Mouse (Mus musculus): ENCODE data around the gene Ren1.
A peak's percentile ranks its signal among the peaks of the same experiment; 100 is the strongest.

Gene Ren1

DNA sequence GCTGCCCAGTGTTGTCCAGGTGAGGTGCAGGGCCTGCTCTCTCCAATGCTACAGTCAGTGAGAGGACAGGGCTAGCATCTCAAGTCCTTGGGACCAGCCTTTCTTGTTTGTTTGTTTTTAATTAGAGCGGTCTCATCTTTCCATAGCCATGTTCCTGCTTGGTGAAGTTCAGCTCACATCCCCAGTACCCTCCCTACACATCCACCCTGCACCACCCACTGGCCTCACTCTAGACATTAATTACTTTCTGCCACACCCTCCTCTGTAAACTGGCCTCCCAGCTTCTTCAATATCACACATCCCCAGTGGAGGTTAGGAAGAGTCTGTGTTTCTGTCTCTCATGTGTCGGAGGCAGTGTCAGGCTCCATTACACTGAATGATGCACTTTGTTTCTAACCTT lies 6.0 kb upstream of the Ren1 start:
- no peak for DNase-seq (ENCODE audit: low spot score)

DNA sequence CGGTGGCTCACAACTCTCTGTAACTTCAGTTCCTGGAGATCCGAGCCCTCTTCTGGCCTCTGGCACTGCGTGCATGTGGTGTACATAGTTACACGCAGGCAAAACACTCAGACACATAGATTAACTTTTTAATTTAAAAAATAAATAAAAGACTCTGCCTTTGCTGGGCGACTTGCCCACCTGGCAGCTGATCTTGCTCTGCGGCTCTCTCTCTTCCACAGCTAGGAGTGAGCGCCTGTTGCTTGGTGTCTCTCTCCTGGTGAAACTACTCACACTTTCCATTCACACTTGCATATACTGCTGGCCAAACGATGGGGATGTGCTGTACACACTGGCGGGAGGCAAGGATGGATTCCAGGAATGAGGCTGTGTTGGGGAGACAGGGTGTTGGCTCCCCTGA lies 3.8 kb upstream of the Ren1 start:
- no peak for DNase-seq (ENCODE audit: low spot score)

- no peak for DNase-seq (ENCODE audit: low spot score)
These were observed 3.1 kb upstream of the Ren1 start for GRCm38 (mm10) chr1:133347226-133347625.

- DNase-seq (ENCODE audit: low spot score) = peak; percentile 34
These were observed 2.4 kb upstream of the Ren1 start for GRCm38 (mm10) chr1:133347693-133348520.

DNA sequence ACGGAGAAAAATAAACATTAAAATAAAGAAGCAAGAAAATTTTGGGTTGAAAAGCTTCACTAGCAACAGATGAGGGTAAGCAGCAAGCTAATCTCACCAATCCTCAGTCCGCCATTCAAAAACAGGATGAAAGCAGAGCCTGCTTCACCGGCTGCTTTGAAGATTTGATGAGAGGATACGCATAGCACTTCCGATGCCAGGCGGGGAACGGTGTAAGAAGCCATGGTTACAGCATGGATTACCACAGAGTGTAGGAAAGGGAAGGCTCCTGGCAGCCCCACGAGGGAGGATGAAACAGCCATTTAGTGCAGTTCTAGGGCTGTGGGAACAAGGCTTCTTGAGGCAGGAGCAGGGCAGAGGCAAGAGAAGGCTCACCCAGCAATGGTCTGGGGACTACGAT lies 1.5 kb downstream of the Ren1 start:
- DNase-seq (ENCODE audit: low spot score) = no peak

- peak; percentile 79 for DNase-seq (ENCODE audit: low spot score)
These were observed 3.1 kb downstream of the Ren1 start for GRCm38 (mm10) chr1:133353371-133353809.

GRCm38 (mm10) chr1:133355469-133355868 lies 5.2 kb downstream of the Ren1 start:
- DNase-seq (ENCODE audit: low spot score) = no peak

GRCm38 (mm10) chr1:133355912-133356311 lies 5.6 kb downstream of the Ren1 start:
- DNase-seq (ENCODE audit: low spot score) = no peak

DNA sequence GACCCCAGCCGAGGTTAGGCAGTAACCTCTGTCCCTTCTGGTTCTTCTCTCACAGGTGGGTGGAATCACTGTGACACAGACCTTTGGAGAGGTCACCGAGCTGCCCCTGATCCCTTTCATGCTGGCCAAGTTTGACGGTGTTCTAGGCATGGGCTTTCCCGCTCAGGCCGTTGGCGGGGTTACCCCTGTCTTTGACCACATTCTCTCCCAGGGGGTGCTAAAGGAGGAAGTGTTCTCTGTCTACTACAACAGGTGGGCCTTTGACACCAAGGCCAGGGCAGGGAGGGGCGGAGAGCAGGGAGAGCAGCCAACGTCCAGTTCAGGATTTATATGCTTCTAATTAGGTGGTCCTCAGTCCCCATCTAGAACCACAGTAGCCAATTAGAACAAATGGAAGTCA lies 6.0 kb downstream of the Ren1 start:
- no peak for DNase-seq (ENCODE audit: low spot score)

- no peak for DNase-seq (ENCODE audit: low spot score)
These were observed 10.7 kb downstream of the Ren1 start for GRCm38 (mm10) chr1:133361006-133361405.

DNA sequence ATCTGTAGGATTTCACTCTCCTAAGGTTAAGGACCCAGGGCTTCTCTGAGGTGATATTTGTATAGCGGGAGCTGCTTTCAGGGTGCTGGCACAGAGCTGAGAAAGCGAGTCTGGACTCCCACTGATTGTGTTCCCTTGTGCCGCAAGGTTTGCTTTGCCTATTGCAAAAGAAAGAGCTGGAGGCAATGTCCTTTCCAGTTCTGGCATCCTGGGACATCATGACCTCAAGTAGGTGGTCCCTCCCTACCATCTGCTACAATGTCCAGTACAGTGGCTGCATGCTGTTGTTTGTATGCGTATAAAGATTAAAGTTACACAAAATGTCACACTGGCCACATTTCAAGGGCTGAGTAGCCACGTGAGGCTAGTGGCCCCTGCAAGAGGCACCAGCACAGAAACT lies 11.8 kb downstream of the Ren1 start:
- DNase-seq (ENCODE audit: low spot score) = no peak

DNA sequence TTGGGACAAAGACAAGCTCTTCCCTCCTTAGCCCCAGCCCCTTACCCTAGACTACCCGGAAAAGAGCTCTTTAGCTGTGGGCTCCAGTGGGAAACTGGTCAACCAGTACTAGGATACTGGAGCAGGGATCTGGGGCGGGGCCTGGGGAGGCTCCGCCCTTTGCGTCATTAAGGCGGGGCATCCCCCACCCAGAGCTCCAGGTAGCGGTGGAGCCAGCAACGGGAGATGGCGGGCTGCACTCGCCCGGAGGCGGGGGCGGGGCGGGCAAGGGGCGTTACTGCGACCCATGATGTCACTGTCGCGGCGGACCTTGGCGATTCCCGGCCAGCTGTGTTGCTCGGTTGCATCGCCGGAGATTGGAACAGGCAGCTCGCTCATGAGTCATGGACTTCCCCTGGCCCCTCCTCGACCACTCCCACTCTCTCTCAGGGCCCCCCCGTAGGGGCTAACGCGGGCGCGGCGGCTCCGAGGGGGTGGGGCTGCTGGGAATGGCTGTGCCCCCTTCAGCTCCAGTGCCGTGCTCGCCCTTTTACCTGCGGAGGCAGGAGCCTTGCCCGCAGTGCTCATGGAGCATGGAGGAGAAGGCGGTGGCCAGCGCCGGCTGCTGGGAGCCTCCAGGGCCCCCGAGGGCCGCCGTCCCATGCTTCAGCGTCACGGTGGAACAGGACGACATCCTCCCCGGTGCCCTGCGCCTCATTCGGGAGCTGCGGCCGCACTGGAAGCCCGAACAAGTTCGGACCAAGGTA lies 13.1 kb downstream of the Ren1 start, which contains the start of gene Etnk2:
TSS of gene Etnk2 (plus strand) at position 297 of the 746 bp plus-strand sequence.
- peak; percentile 77 for DNase-seq (ENCODE audit: low spot score)

DNA sequence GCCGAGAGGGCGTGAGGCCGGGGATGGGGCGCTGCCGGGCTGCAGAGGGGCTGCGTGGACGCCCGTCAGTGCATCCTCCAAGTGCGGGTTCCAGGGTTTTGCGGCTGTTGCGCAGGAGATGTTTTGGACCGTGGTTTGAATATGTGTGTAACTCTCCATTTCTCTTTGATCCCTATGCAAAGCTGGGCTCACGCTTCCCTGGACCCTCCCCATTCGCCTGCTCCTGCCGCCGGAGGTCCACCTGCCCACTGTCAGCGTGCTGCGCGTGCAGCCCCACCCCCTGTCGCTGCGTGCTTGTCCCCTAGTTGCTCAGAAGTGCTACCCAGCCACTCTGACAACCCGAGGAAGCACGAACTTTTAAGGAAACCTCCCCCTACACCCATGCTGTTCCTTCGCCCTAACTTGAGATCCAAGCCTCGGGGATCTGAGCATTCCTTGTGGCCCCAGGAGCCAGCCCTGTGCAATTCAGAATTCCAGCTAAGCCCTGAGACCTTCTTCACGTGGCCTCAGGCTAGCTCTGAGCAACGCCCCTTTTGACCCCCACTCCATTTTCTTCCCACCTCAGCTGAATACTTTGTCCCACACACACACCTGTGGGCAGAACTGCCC lies 13.8 kb downstream of the Ren1 start:
- no peak for DNase-seq (ENCODE audit: low spot score)

- DNase-seq (ENCODE audit: low spot score) = no peak
These were observed 14.6 kb downstream of the Ren1 start for GRCm38 (mm10) chr1:133364890-133365289.

DNA sequence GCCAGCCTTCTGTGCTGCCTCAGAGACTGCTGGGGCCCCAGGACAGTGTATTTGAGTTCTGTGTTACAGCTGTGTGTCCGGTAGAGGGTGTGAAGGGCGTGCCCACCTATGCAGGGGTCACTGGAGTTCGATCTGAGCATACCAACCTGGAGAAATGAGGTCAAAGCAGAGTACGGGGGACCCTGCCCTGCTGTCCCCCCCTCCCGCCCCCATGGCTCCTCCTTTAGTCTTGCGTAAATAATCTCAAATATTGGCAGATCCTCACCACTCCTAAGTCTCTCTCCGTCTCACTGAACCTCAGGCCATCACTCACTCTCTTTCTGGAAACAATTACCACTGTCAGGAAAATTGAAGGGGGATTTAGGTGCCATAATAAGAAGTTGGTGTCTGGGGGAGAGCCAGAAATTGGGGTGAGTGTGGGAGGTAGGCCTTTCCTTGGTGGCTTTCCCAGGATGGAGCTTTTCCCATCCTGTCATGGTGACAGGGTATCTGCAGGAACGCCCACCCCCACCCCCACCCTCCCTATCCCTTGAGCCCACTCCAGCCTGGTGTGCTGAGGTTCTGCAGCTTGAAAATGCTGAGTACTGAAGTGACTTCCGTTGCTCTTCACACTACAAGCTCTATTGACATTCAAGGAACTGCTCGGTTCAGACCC lies 16.8 kb downstream of the Ren1 start:
- DNase-seq (ENCODE audit: low spot score) = no peak

- DNase-seq (ENCODE audit: low spot score) = no peak
These were observed 17.5 kb downstream of the Ren1 start for GRCm38 (mm10) chr1:133367606-133368488.

DNA sequence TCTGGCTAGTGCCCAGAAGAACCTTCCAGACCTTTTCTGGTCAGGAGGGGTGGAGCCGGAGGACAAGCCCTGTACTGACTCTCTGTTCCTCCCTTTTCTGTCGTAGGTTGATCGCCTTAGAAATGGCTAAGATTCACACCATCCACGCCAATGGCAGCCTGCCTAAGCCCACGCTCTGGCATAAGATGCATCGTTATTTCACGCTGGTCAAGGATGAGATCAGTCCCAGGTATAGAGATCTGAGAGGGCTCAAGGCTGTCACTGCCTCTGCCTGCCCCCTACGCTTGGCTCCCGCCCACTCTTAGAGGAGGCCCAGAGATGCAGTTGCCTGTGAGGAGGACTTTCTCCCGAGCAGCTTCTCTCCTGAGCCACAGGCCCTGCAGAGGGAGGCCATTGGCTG lies 18.3 kb downstream of the Ren1 start:
- no peak for DNase-seq (ENCODE audit: low spot score)

DNA sequence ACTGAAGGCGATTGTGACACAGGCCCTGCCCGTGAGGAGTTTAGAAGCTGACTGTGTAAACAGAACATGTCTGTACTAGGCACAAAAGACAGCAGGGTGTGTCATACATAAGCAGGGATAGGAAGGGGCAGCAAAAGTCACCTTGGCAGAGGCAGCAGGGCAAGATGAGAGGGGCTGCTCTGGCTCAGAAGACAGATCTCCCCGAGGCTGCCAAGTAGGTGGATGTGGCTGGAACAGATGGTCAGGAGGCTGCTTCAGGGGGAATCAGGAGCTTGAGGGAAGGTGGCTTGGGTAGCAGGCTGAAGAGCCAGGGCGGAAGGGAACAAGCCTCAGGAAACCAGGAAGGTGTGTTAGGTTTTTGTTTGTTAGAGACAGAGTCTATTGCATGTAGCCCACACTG lies 20.0 kb downstream of the Ren1 start:
- DNase-seq (ENCODE audit: low spot score) = no peak

DNA sequence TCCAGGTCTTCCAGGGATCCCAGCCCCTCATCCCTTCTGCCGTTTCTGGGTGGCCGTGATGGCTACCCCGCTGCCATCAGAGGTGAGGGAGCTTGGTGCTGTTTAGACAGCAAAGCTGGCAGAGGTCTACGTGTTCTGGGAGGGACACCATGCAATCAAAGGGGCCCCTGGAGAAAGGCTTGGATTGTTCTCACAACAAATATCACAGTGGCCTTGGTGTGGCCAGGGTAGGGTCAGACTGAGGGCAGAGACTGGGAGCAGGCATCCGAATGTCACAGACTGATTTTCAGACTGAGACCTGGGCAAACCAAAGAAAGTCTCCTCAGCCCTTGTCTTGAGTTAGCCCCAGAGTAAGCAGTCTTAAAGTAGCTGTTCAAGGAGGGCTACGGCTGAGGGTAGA lies 21.1 kb downstream of the Ren1 start:
- no peak for DNase-seq (ENCODE audit: low spot score)

DNA sequence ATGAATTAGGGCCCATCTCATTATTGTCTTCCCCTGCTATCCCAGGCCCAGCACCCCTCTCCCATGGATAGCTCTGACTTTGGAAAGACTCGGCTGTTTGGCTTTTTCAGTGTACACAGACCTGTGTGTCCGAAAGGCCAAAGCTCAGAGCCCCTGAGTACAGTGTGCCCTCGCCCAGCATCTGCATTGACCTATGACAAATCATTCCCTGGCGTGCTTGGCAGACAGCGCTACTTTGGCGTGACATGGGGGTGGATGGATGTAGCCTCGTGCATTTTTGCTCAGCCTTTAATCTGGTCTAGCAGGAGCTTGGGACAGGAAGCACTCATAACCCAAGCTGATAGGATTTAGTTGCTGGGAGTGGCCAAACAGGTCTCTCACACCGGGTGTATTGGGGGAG lies 21.8 kb downstream of the Ren1 start:
- no peak for DNase-seq (ENCODE audit: low spot score)

DNA sequence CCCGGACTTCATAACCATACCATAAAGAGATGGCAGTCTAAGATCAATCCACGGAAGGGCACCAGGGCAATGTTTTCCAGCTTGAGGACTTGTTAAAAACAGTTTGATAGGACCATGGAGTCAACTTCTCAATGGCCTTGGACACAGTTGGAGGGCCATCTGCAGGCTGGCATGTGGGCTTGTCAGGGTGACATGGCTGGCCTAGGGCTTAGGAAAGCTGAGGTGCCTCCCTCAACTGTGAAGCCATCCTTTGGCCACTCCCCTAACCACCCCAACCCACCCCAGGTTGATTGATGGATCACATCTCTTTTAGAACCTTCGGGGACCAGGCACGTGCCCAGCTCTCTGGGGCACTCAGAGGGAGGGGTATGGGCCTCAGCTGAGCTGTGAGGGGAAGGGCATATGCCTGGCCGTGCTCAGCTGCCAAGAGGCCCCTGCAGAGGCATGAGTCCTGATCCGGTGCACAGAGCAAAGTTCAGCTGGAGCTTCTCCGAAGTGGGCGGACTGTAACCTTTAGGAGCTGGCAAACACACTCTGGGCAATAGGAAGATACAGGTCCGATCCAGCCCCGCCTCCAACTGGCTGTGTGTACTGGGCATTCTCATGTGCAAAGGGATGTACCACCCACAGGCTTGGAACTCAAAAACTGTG lies 25.5 kb downstream of the Ren1 start:
- no peak for DNase-seq (ENCODE audit: low spot score)

All from lung, postnatal 25 days (tissue).